Mouse (Mus musculus) hematopoietic stem cell, adult 5-6 weeks (primary cell): Measurements from ENCODE around the gene Nap1l5. TPM values are rescaled to one million over a fixed set of nuclear protein-coding genes. Genes with fewer than 3 reads are reported as not detected.

Experiments
- ATAC-seq, 2 experiments: fragments of 125-278 bp in 1 of 2; replicated peaks in 1 of 2; 2 replicates each; pipeline ENCODE4 v1.8.0; 2016 to 2017; ENCODE audit warnings: inconsistent platforms in 2 of 2, mild to moderate bottlenecking in 2 of 2, moderate number of reproducible peaks in 2 of 2, low read depth in 1 of 2, moderate TSS enrichment in 1 of 2; ENCODE audit not compliant: low FRiP score in 2 of 2, poor library complexity in 2 of 2, severe bottlenecking in 2 of 2, insufficient read depth in 1 of 2, low TSS enrichment in 1 of 2
- total RNA-seq: library from RNA; stranded (forward); fragments of 172-1452, 232-1000 nt; gene quantifications from 2 replicates; pipeline ENCODE4 v1.2.3, GENCODE M21; 2017

The Nap1l5 gene
- total RNA-seq, 1 experiment from 2014 or later, result not detected

DNA sequence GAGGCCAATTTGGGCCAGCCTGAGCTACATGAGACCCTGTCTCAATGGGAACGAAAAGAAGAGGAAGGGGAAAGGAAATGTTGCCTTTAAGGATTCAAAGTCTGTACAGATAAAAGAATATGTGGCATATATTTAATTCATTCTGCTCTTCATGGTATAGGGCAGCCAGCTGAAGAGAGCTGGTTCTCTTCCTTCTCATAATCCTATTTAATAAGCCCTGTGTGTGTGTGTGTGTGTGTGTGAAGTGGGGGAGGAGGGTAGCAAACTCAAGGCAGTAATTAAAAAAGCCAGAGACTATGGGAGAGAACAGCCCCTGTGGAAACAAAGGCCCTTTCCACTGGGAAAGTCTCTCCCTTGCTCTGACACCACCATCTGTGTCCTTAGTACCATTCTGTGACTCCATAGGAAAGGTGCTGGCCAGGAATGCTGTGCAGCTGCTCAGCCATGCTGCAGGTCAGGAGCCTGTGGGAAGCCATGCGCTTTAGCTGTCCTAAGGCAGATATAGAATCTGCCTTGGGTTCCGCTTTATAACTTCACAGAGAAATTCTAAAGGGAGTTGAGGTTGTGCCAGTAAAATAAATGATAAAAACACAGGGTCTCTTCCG, 43.1 kb downstream of the Nap1l5 start:
- no peak for ATAC-seq

- no peak for ATAC-seq
These were observed 44.4 kb downstream of the Nap1l5 start for GRCm38 (mm10) chr6:58862446-58862993.

- ATAC-seq, result no peak
These were observed 47.4 kb downstream of the Nap1l5 start for GRCm38 (mm10) chr6:58859517-58859916.

DNA sequence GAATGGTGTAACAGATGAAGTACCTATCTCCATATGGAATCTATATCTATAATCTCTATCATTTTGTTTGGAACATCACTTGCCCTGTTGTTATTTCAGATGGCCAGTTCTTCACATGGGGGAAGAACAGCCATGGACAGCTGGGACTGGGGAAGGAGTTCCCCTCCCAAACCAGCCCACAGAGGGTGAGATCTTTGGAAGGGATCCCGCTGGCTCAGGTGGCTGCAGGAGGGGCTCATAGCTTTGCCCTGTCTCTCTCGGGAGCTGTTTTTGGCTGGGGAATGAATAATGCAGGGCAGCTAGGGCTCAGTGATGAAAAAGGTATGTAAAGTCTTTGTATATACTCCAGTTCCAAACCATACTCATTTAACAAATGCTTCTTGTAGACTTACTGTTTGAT, 50.4 kb downstream of the Nap1l5 start:
- no peak for ATAC-seq

- no peak for ATAC-seq
These were observed 51.1 kb downstream of the Nap1l5 start for GRCm38 (mm10) chr6:58855676-58856367.

Other genes with a start within 250 kb of the Nap1l5 start
- 13.2 and 29.0 TPM in 2 replicates for gene Herc3, start 75.6 kb downstream of the Nap1l5 start, total RNA-seq
- gene Fam13a, start 117.5 kb upstream of the Nap1l5 start, total RNA-seq, result 0.45 and 0.81 TPM in 2 replicates